Mouse (Mus musculus) liver, embryonic 12.5 days (tissue): ENCODE data around the gene Nup93. TPM values are rescaled to one million over a fixed set of nuclear protein-coding genes. Genes with fewer than 3 reads are reported as not detected.
"Not testable (repeated sequence)": the region's sequence is repeated elsewhere in the genome, so short reads cannot be mapped to it uniquely, and the experiment has no call there.

ENCODE experiments used
- ATAC-seq: fragments of 200-750 bp; cut with Nextera tagmentation; 2 replicates; pipeline ENCODE4 v1.8.0; 2017; ENCODE audit warnings: moderate number of reproducible peaks, mild to moderate bottlenecking, moderate library complexity
- H3K27ac ChIP-seq: fragments of 300-500 bp; sonication (generic); 2 replicates; pipeline ENCODE4 v1.5.1; 2016; ENCODE audit warnings: mild to moderate bottlenecking
- H3K27me3 ChIP-seq: fragments of 300-500 bp; sonication (generic); replicated peaks from 2 replicates; pipeline ENCODE4 v1.6.1; 2016; ENCODE audit warnings: mild to moderate bottlenecking, moderate library complexity
- H3K36me3 ChIP-seq: fragments of 300-500 bp; sonication (generic); 2 replicates; pipeline ENCODE4 v1.6.1; 2016; ENCODE audit warnings: mild to moderate bottlenecking, moderate library complexity
- H3K4me1 ChIP-seq: fragments of 300-500 bp; sonication (generic); 2 replicates; pipeline ENCODE4 v1.6.1; 2016
- H3K4me2 ChIP-seq: fragments of 300-500 bp; sonication (generic); 2 replicates; pipeline ENCODE4 v1.6.1; 2016; ENCODE audit warnings: mild to moderate bottlenecking, moderate library complexity
- H3K4me3 ChIP-seq: fragments of 300-500 bp; sonication (generic); 2 replicates; pipeline ENCODE4 v1.5.1; 2016; ENCODE audit warnings: mild to moderate bottlenecking, moderate library complexity
- H3K9ac ChIP-seq: fragments of 300-500 bp; sonication (generic); 2 replicates; pipeline ENCODE4 v1.6.1; 2016; ENCODE audit warnings: mild to moderate bottlenecking, moderate library complexity
- H3K9me3 ChIP-seq: fragments of 300-500 bp; sonication (generic); replicated peaks from 2 replicates; pipeline ENCODE4 v1.6.1; 2016; ENCODE audit warnings: mild to moderate bottlenecking, moderate library complexity
- WGBS: fragments of 180-500 bp; shearing (Covaris S2); methylation state at CpG from one replicate; pipeline ENCODE4 v1.1.7; 2016; ENCODE audit not compliant: insufficient replicate concordance; 5-methylcytosine and 5-hydroxymethylcytosine counted together
- polyA plus RNA-seq: library from polyadenylated mRNA; unstranded; fragments of >200 nt; fragmentation: Nextera tagmentation; extraction: Ambion mirVana; gene quantifications from 2 replicates; pipeline ENCODE4 v1.2.1, GENCODE M21; 2016

Gene Nup93
- polyA plus RNA-seq = 74.6 and 77.0 TPM in 2 replicates

DNA sequence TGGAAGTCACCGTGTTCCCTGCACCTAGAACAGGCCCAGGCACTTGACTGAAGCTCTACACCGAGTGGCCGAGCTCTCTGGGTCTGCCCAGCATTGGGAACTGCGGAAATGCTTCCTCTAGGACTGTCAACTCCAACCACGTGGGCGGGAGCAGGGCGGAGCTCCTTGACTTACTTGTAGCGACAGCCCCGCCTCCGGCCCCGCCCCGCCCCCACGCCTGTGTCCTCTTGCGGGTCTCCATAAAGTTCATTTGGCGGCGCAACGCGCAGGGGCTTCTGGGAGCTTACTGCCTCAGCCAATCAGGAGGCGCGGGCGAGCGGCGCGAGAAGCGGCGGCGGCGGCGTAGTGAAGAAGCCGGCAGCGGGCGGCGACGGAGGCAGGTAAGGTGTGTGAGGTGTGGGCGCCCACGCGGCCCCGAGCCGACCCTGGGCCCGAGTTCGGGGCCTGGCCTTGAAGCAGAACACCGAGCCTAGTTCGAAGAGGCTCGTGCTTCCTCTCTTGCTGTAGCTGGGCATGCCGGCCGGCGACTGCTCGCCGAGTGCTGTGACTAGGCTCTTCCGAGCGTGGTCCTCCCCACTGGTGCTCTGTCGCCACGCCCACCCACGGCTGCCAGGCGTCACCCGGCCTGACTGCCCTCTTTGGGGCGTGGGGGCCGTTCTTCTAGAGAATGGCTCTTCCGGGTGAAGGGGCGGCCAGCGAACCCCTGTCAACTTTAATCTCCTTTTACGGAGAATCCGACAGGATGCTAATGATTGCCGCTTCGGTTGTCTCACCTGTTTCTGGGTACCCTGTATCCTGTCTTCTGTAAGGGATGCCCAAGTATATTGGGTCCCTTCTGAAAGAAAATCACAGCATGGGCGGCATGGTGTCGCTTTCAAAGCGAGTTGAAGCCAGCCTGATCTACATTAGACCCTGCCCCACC lies at the start of gene Nup93:
TSS of gene Nup93 (plus strand) at position 313 of the 922 bp plus-strand sequence.
- H3K36me3 ChIP-seq = no peaks in the 10 kb centered on the region
- peaks cover 16% of the 10 kb centered on the region for H3K27me3 ChIP-seq
- peak within 1 kb of the TSS; percentile 88 for H3K4me2 ChIP-seq
- WGBS = under 1% methylated on average over 68 of the region's 68 CpGs
- ATAC-seq = peak; percentile 94
- H3K9me3 ChIP-seq = no peaks in the 10 kb centered on the region
- peak within 1 kb of the TSS; percentile 84 for H3K27ac ChIP-seq
- H3K9ac ChIP-seq = peak within 1 kb of the TSS; percentile 81
- peak within 1 kb of the TSS; percentile 87 for H3K4me3 ChIP-seq
- H3K4me1 ChIP-seq = peaks cover 46% of the 10 kb centered on the region

DNA sequence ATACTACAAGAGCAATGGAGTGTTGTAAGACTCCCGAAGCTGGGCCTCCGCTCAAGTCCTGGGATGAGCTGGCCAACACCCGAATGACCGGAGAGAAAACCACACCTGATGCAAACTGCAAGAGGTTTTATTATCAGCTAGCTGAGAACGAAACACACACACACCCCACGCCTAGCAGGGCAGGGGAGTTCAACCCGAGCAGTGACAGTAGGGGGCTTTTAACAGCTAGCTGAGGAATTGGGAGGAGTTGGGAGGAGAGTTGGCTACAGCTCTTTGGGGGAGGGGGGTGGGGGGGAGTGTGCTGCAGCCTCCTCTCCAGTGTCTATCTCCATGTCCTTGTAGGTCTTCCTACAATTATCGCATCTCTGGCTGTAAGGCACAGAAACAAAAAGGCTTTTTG lies 48.6 kb upstream of the Nup93 start:
- H3K27ac ChIP-seq, H3K4me2 ChIP-seq, H3K9me3 ChIP-seq, H3K36me3 ChIP-seq, H3K9ac ChIP-seq, H3K4me3 ChIP-seq, ATAC-seq: not testable (repeated sequence)
- H3K4me1 ChIP-seq = peaks cover 27% of the 10 kb centered on the region
- 60% methylated on average over 8 of the region's 8 CpGs for WGBS
- H3K27me3 ChIP-seq = peaks cover 26% of the 10 kb centered on the region

DNA sequence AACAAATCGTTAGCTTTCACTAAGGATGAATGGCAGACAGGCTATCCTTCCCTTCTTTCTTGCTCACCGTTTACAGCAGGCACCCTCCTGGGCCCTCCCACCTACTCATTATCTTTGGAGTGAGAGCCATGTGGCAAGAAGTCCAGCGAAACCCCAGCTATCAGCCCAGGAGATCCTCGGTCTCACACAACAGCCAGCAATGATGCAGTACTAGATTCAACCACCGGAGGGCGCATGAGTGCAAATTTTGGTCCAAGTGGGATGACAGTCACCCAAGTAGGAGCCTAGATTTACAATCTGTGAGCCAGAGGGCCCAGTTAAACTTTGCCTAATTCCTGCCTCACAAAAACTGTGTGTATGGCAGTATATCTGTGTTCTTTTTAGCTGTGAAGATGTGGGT lies 47.1 kb upstream of the Nup93 start:
- no peaks in the 10 kb centered on the region for H3K9me3 ChIP-seq
- H3K36me3 ChIP-seq = no peaks in the 10 kb centered on the region

DNA sequence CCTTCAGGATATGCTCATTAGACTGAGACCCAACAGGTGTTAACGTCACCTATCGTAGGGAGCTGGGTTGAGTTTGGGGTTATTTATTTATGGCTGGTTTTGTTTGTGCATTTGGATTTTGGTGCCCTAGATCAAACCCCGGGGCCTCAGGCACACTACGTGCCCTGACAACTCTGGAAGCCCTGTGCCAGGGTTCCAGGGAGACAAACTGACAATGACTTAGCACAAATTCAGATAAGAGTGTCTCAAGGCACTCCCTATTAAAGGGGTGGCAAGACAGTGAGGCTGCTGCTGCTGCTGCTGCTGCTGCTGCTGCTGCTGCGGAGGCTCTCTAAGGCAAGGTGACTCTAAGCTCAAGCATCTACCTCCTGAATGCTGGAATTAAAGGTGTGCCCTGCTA lies 44.8 kb upstream of the Nup93 start:
- Histone ChIP-seq H3K4me2 (peak overlapping the region; percentile 55), H3K4me3 (peak overlapping the region; percentile 24), H3K9ac (peak overlapping the region; percentile 95), H3K4me1 (peaks cover 57% of the 10 kb centered on the region), H3K27me3 (peaks cover 40% of the 10 kb centered on the region), H3K36me3 (no peaks in the 10 kb centered on the region), H3K9me3 (no peaks in the 10 kb centered on the region), H3K27ac (peak overlapping the region; percentile 99)
- 37% methylated on average over 5 of the region's 5 CpGs for WGBS
- ATAC-seq = peak; percentile 65

More for the DNA sequence above, 47.1 kb upstream of the Nup93 start:
- 6% methylated on average over 6 of the region's 6 CpGs for WGBS
- peaks cover 42% of the 10 kb centered on the region for H3K4me1 ChIP-seq
- H3K27me3 ChIP-seq = peaks cover 36% of the 10 kb centered on the region
- no peak overlapping the region for H3K9ac ChIP-seq
- ATAC-seq = no peak
- peak overlapping the region; percentile 35; the same call in 1 of the 2 replicates for H3K4me2 ChIP-seq
- no peak overlapping the region for H3K27ac ChIP-seq
- no peak overlapping the region for H3K4me3 ChIP-seq

- no peak for ATAC-seq
- peaks cover 69% of the 10 kb centered on the region for H3K4me1 ChIP-seq
- no peaks in the 10 kb centered on the region for H3K9me3 ChIP-seq
- peak overlapping the region; percentile 95 for H3K9ac ChIP-seq
- H3K27me3 ChIP-seq = peaks cover 51% of the 10 kb centered on the region
- H3K27ac ChIP-seq = peak overlapping the region; percentile 99
- peak overlapping the region; percentile 87 for H3K4me3 ChIP-seq
- H3K36me3 ChIP-seq = no peaks in the 10 kb centered on the region
- H3K4me2 ChIP-seq = peak overlapping the region; percentile 85
- 38% methylated on average over 10 of the region's 10 CpGs for WGBS
Measured at GRCm38 (mm10) chr8:94171321-94171755, 43.0 kb upstream of the Nup93 start.

- H3K4me3 ChIP-seq = peak within 1 kb of the TSS; percentile 87
- peaks cover 56% of the 10 kb centered on the region for H3K27me3 ChIP-seq
- no peaks in the 10 kb centered on the region for H3K9me3 ChIP-seq
- peaks cover 68% of the 10 kb centered on the region for H3K4me1 ChIP-seq
- H3K9ac ChIP-seq = peak within 1 kb of the TSS; percentile 95
- H3K4me2 ChIP-seq = peak within 1 kb of the TSS; percentile 85
- peak; percentile 87 for ATAC-seq
- H3K27ac ChIP-seq = peak within 1 kb of the TSS; percentile 99
- no peaks in the 10 kb centered on the region for H3K36me3 ChIP-seq
- 1% methylated on average over 56 of the region's 56 CpGs for WGBS
Measured at GRCm38 (mm10) chr8:94172075-94172808, 42.1 kb upstream of the Nup93 start, which contains the start of gene Mt2. Gene Mt2, plus strand, starts transcription at chr8:94172664.

DNA sequence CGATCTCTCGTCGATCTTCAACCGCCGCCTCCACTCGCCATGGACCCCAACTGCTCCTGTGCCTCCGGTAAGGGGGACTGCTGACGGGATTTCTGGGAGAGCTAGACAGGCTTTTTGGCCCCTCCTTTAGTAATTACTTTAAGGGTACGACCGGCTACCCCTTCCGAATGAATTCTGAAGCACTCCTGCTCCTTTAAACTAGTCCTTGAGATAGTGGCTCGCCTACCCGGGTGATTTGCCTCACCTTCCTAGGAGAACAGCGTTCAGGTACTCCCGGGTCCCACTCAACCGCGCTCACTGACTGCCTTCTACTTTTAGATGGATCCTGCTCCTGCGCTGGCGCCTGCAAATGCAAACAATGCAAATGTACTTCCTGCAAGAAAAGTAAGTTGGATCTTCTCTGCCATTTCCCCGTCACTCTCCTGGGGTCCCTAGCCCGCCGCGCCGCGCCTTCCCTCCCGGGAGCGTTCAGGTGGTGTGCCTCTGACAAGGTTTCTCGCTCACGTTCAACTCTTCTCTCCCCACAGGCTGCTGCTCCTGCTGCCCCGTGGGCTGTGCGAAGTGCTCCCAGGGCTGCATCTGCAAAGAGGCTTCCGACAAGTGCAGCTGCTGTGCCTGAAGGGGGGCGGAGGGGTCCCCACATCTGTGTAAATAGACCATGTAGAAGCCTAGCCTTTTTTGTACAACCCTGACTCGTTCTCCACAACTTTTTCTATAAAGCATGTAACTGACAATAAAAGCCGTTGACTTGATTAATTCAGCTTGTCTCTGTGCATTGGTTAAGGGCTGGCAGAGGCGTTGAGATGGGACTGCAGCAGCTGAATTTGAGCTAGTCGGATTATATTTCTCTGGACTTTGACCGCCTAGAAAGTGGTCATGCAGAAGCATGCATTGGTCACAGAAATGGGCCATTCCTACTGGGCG lies 41.3 kb upstream of the Nup93 start:
- Histone ChIP-seq H3K4me1 (peaks cover 76% of the 10 kb centered on the region), H3K4me2 (peak overlapping the region; percentile 85), H3K9ac (peak overlapping the region; percentile 95), H3K4me3 (peak overlapping the region; percentile 87), H3K27ac (peak overlapping the region; percentile 99), H3K27me3 (peaks cover 51% of the 10 kb centered on the region), H3K36me3 (no peaks in the 10 kb centered on the region), H3K9me3 (no peaks in the 10 kb centered on the region)
- ATAC-seq = no peak; the same call in 1 of the 2 replicates
- WGBS = 2% methylated on average over 39 of the region's 39 CpGs

DNA sequence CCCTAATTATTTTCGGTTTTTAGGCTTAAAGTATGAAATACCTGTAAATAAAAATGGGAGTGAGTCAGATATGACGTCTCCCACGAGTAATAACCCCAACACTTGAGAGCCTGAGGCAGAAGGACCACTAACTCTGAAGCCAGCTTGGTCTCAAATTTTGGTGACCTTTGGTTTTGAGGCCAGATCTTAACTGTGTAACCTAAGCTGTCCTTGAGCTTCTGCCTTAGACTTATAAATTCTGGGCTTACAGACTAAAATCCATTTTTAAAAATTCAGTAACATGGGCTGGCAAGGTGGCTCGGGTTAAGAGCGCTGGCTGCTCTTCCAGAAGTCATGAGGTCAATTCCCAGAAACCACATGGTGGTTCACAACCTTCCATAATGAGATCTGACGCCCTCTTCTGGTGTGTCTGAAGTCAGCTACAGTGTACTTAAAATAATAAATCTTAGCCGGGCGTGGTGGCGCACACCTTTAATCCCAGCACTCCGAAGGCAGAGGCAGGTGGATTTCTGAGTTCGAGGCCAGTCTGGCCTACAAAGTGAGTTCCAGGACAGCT lies 40.4 kb upstream of the Nup93 start:
- 41% methylated on average over 11 of the region's 11 CpGs for WGBS
- Histone ChIP-seq H3K9me3 (no peaks in the 10 kb centered on the region), H3K4me2 (peak overlapping the region; percentile 85), H3K4me3 (peak overlapping the region; percentile 87), H3K27me3 (peaks cover 51% of the 10 kb centered on the region), H3K4me1 (peaks cover 77% of the 10 kb centered on the region), H3K36me3 (no peaks in the 10 kb centered on the region), H3K27ac (peak overlapping the region; percentile 99), H3K9ac (peak overlapping the region; percentile 95)
- no peak for ATAC-seq

DNA sequence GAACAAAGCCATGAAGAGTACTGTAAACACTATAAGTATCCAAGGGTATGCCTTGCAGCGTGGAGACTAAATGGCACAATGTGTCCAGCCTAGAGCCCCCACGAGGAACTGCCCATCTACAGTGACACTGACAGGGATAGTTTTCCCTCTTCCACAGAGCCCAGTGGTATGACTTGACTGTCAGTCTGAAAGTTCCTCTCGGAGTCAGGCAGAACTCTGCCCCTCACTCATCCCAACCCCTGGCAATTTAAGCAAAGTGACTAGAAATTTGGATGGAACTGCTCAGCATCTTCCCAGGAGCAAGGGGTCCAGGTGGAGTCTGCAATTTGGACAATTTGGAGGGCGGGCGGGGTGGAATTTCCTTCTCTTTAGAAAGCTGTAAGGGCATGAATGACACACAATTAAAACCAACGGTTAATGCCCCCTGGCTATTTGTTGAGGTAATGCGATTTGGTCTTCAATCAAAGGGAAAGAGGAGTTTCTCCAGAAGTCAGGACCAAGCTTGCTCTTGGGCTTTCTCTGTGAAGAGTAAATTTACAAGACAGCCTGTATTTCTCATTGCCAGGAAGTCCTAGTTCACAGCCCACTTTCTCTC lies 39.6 kb upstream of the Nup93 start:
- H3K4me3 ChIP-seq = peak overlapping the region; percentile 87
- H3K9ac ChIP-seq = peak overlapping the region; percentile 95
- peak overlapping the region; percentile 85 for H3K4me2 ChIP-seq
- H3K27ac ChIP-seq = peak overlapping the region; percentile 99
- H3K4me1 ChIP-seq = peaks cover 69% of the 10 kb centered on the region
- peaks cover 2% of the 10 kb centered on the region for H3K36me3 ChIP-seq
- peaks cover 51% of the 10 kb centered on the region for H3K27me3 ChIP-seq
- H3K9me3 ChIP-seq = no peaks in the 10 kb centered on the region
- ATAC-seq = no peak
- WGBS = 40% methylated on average over 7 of the region's 7 CpGs

- Histone ChIP-seq H3K4me3 (peak overlapping the region; percentile 75), H3K36me3 (peaks cover 15% of the 10 kb centered on the region), H3K4me1 (peaks cover 70% of the 10 kb centered on the region), H3K27ac (peak overlapping the region; percentile 96), H3K9me3 (no peaks in the 10 kb centered on the region), H3K4me2 (peak overlapping the region; percentile 90), H3K27me3 (peaks cover 30% of the 10 kb centered on the region), H3K9ac (peak overlapping the region; percentile 73)
- WGBS = 51% methylated on average over 7 of the region's 7 CpGs
- no peak for ATAC-seq
Measured at GRCm38 (mm10) chr8:94177716-94178390, 36.5 kb upstream of the Nup93 start.
